Mouse (Mus musculus) hindbrain, embryonic 11.5 days (tissue): Measurements from ENCODE around the gene Arl2. TPM values are rescaled to one million over a fixed set of nuclear protein-coding genes. Genes with fewer than 3 reads are reported as not detected.

Experiments used
- ATAC-seq: fragments of 200-750 bp; cut with Nextera tagmentation; 2 replicates; pipeline ENCODE4 v1.8.0; 2017; ENCODE audit warnings: mild to moderate bottlenecking, moderate TSS enrichment, moderate library complexity; ENCODE audit not compliant: low FRiP score
- DNase-seq: peaks from one replicate; pipeline ENCODE4 v3.0.0-alpha.2; 2015; ENCODE audit warnings: low spot score
- H3K27ac ChIP-seq: fragments of 300-500 bp; sonication (generic); 2 replicates; pipeline ENCODE4 v1.5.1; 2014; ENCODE audit warnings: mild to moderate bottlenecking, low read depth, low read length
- H3K27me3 ChIP-seq: fragments of 300-500 bp; sonication (generic); 2 replicates; pipeline ENCODE4 v1.6.1; 2014; ENCODE audit warnings: mild to moderate bottlenecking, low read length, moderate library complexity, mixed read lengths; ENCODE audit not compliant: control insufficient read depth, insufficient read depth
- H3K36me3 ChIP-seq: fragments of 300-500 bp; sonication (generic); 2 replicates; pipeline ENCODE4 v1.6.1; 2014; ENCODE audit warnings: mild to moderate bottlenecking, low read length, moderate library complexity, mixed read lengths; ENCODE audit not compliant: control insufficient read depth, insufficient read depth
- H3K4me1 ChIP-seq: fragments of 300-500 bp; sonication (generic); replicated peaks from 2 replicates; pipeline ENCODE4 v1.6.1; 2014; ENCODE audit warnings: low read length, mixed read lengths; ENCODE audit not compliant: control insufficient read depth, insufficient read depth
- H3K4me2 ChIP-seq: fragments of 300-500 bp; sonication (generic); replicated peaks from 2 replicates; pipeline ENCODE4 v1.6.1; 2014; ENCODE audit warnings: mild to moderate bottlenecking, low read depth, low read length
- H3K4me3 ChIP-seq: fragments of 300-500 bp; sonication (generic); 2 replicates; pipeline ENCODE4 v1.5.1; 2014; ENCODE audit warnings: low read depth, low read length
- H3K9ac ChIP-seq: fragments of 300-500 bp; sonication (generic); 2 replicates; pipeline ENCODE4 v1.6.1; 2014; ENCODE audit warnings: low read depth, low read length
- H3K9me3 ChIP-seq: fragments of 300-500 bp; sonication (generic); 2 replicates; pipeline ENCODE4 v1.6.1; 2016; ENCODE audit warnings: low read length; ENCODE audit not compliant: control insufficient read depth
- WGBS: fragments of 180-500 bp; shearing (Covaris S2); extraction: QIAGEN DNeasy Blood & Tissue Kit; methylation state at CpG from one replicate; pipeline ENCODE4 v1.1.7; 2014; 5-methylcytosine and 5-hydroxymethylcytosine counted together
- polyA plus RNA-seq: library from polyadenylated mRNA; unstranded; fragments of >200 nt; fragmentation: Nextera tagmentation; extraction: Ambion mirVana; gene quantifications from 2 replicates; pipeline ENCODE4 v1.2.1, GENCODE M21; 2014

Gene Arl2
- 80.0 and 82.4 TPM in 2 replicates for polyA plus RNA-seq

- Histone ChIP-seq H3K4me3 (peak within 1 kb of the TSS; percentile 56), H3K27me3 (no peaks in the 10 kb centered on the region), H3K36me3 (no peaks in the 10 kb centered on the region), H3K27ac (peak within 1 kb of the TSS; percentile 96), H3K4me1 (no peaks in the 10 kb centered on the region; the same call in 1 of the 2 replicates), H3K9me3 (no peaks in the 10 kb centered on the region), H3K9ac (peak within 1 kb of the TSS; percentile 76), H3K4me2 (peak within 1 kb of the TSS; percentile 82)
- ATAC-seq: peak; percentile 82
- WGBS: under 1% methylated on average over 15 of the region's 15 CpGs
- peak; percentile 91 for DNase-seq
These were observed at the start of gene Arl2 for GRCm38 (mm10) chr19:6141394-6141749. Gene Arl2 (minus strand): TSS chr19:6141548.

GRCm38 (mm10) chr19:6184131-6184530 lies 42.8 kb upstream of the Arl2 start, which contains the start of gene Majin:
Gene Majin (plus strand): TSS chr19:6184388.
- Histone ChIP-seq H3K27me3 (no peaks in the 10 kb centered on the region), H3K4me1 (no peaks in the 10 kb centered on the region), H3K9me3 (no peaks in the 10 kb centered on the region), H3K4me3 (no peak within 1 kb of the TSS), H3K4me2 (no peak within 1 kb of the TSS), H3K36me3 (no peaks in the 10 kb centered on the region), H3K27ac (no peak within 1 kb of the TSS), H3K9ac (no peak within 1 kb of the TSS)
- ATAC-seq (no peak), DNase-seq (no peak)
- 84% methylated on average over 23 of the region's 23 CpGs for WGBS

DNA sequence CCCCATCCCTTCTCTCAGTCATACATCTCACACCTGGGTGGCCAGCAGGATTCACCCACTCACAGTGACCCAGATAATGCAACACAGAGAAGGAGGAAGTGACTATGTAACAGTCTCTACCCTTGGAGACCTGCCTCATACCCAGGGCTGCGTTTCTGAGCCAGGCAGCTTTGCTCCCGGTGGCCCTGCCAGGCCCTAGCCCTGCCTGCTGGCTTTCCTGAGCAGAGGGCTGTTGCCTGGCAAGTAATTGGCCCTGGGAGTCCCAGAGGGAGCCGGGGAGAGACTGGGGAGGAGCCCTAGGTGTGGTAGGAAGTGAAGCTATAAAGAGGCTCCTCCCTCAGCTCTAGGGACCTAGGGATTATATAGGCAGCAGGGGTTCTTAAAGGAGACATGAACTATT lies 41.2 kb upstream of the Arl2 start:
- no peak overlapping the region for H3K4me3 ChIP-seq
- H3K27ac ChIP-seq: no peak overlapping the region
- H3K4me2 ChIP-seq: no peak overlapping the region
- DNase-seq (no peak), ATAC-seq (no peak)
- H3K9me3 ChIP-seq: no peaks in the 10 kb centered on the region
- WGBS: 28% methylated on average over 3 of the region's 3 CpGs
- H3K36me3 ChIP-seq: no peaks in the 10 kb centered on the region
- H3K4me1 ChIP-seq: no peaks in the 10 kb centered on the region
- no peaks in the 10 kb centered on the region for H3K27me3 ChIP-seq
- no peak overlapping the region for H3K9ac ChIP-seq

DNA sequence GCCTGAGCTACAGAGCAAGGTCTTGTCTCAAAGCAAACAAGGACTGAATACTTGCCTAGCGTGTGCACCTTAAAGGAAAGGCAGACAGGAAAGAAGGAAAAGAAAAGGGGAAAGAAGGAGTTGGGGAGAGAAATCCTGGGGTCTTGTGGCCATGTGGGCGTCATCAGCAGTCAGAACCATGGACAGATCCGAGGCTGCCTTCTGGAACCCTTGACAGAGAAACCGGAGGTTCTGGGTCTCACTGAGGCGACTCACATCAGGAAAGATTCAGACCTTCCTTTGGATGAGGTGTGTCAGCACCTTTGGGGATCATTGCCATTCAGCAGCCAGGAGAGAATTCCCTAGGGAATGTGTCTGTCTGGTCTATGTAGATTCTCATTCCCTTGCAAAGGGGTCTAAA lies 40.3 kb upstream of the Arl2 start:
- no peaks in the 10 kb centered on the region for H3K36me3 ChIP-seq
- H3K27me3 ChIP-seq: no peaks in the 10 kb centered on the region
- H3K4me1 ChIP-seq: no peaks in the 10 kb centered on the region
- WGBS: 28% methylated on average over 5 of the region's 5 CpGs
- ATAC-seq (no peak), DNase-seq (peak; percentile 38)
- H3K27ac ChIP-seq: no peak overlapping the region
- no peak overlapping the region for H3K4me2 ChIP-seq
- no peak overlapping the region for H3K9ac ChIP-seq
- H3K4me3 ChIP-seq: no peak overlapping the region
- no peaks in the 10 kb centered on the region for H3K9me3 ChIP-seq

DNA sequence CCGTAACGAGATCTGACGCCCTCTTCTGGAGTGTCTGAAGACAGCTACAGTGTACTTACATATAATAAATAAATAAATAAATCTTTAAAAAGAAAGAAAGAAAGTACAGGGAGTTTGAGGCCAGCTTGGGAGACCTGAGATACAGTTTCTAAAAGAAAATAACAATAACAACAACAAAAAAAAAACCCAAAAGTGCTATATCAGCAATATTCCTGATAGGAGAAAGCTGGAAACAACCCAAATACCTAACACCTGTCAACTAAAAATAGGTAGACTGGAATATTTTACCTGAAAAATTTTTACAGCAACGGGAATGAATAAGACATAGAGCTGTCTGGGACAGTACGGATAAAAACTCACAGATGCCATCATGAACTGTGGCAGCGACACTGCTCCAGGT lies 37.4 kb upstream of the Arl2 start:
- WGBS: 88% methylated on average over 6 of the region's 6 CpGs
- H3K4me2 ChIP-seq: no peak overlapping the region
- no peaks in the 10 kb centered on the region for H3K36me3 ChIP-seq
- no peak overlapping the region for H3K4me3 ChIP-seq
- H3K4me1 ChIP-seq: no peaks in the 10 kb centered on the region
- no peak overlapping the region for H3K9ac ChIP-seq
- no peak for DNase-seq
- ATAC-seq: no peak
- no peak overlapping the region for H3K27ac ChIP-seq
- no peaks in the 10 kb centered on the region for H3K9me3 ChIP-seq
- no peaks in the 10 kb centered on the region for H3K27me3 ChIP-seq

- no peaks in the 10 kb centered on the region for H3K27me3 ChIP-seq
- no peak for ATAC-seq
- WGBS: 42% methylated on average over 5 of the region's 5 CpGs
- no peak for DNase-seq
- H3K4me1 ChIP-seq: no peaks in the 10 kb centered on the region
- H3K27ac ChIP-seq: no peak overlapping the region
- H3K9me3 ChIP-seq: no peaks in the 10 kb centered on the region
- H3K36me3 ChIP-seq: no peaks in the 10 kb centered on the region
- H3K4me3 ChIP-seq: no peak overlapping the region
- no peak overlapping the region for H3K4me2 ChIP-seq
- H3K9ac ChIP-seq: no peak overlapping the region
These were observed 33.4 kb upstream of the Arl2 start for GRCm38 (mm10) chr19:6174771-6175170.

DNA sequence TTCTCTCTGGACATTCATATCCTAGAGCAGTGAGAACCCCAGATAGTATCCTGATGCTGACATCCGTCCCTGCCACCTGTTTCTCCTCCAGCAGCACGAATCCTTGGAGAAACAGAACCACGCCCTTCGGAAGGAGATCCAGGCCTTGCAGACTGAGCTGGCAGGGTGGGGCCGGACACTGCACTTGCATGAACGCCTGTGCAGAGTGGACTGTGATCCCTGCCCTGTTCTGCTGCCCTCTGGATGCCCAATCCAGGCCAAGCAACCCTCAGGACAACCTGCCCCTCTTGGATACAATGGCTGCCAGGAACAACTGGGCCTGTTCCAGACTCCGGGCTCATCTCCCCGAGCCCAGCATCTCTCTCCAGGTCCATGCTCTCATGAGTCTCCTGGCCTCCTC lies 29.9 kb upstream of the Arl2 start:
- Histone ChIP-seq H3K9ac (no peak overlapping the region), H3K27me3 (no peaks in the 10 kb centered on the region), H3K36me3 (no peaks in the 10 kb centered on the region), H3K4me3 (no peak overlapping the region), H3K9me3 (no peaks in the 10 kb centered on the region), H3K27ac (no peak overlapping the region), H3K4me1 (no peaks in the 10 kb centered on the region), H3K4me2 (no peak overlapping the region)
- DNase-seq (no peak), ATAC-seq (no peak)
- WGBS: 86% methylated on average over 8 of the region's 8 CpGs

GRCm38 (mm10) chr19:6166750-6167149 lies 25.4 kb upstream of the Arl2 start:
- no peak for ATAC-seq
- Histone ChIP-seq H3K9me3 (no peaks in the 10 kb centered on the region), H3K9ac (no peak overlapping the region), H3K27ac (no peak overlapping the region), H3K4me3 (no peak overlapping the region), H3K4me1 (no peaks in the 10 kb centered on the region), H3K36me3 (no peaks in the 10 kb centered on the region), H3K27me3 (no peaks in the 10 kb centered on the region), H3K4me2 (no peak overlapping the region)
- 80% methylated on average over 4 of the region's 4 CpGs for WGBS
- no peak for DNase-seq

DNA sequence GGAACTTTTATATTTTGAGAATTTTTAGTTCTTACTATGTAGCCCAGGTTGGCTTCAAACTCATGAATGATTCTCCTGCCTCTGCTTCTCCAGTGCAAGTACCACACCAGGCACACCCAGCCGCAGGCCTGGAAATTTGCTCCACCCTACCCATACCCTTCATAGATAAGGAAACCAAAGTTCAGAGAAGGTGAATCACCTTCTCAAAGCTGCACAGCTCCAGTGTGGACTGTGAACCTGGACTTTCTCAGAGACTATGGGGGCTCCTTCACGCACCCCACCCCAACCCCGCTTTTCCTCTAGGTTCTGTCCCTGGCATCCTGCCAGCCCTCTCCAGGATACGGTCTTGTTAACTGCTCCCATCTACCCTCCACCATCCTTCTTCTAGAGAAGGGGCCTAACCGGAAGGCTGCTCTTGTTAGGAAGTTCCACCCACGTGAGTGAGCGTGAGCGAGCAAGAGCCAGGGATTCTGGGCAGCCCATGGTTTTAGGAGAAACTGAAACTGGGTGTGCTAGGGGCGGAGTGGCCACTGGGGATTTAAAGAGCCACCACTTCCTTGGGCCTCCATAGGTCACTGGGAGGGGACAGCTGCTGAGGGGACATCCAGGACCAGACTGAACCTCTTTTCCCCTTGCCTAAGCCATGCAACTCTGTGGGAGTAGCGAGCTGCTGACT lies 22.7 kb upstream of the Arl2 start:
- DNase-seq (no peak), ATAC-seq (no peak)
- no peaks in the 10 kb centered on the region for H3K9me3 ChIP-seq
- 85% methylated on average over 10 of the region's 10 CpGs for WGBS
- no peak overlapping the region for H3K27ac ChIP-seq
- H3K36me3 ChIP-seq: no peaks in the 10 kb centered on the region
- no peaks in the 10 kb centered on the region for H3K4me1 ChIP-seq
- no peak overlapping the region for H3K4me3 ChIP-seq
- H3K9ac ChIP-seq: no peak overlapping the region
- no peak overlapping the region for H3K4me2 ChIP-seq
- no peaks in the 10 kb centered on the region for H3K27me3 ChIP-seq
